Mouse (Mus musculus) forelimb bud, embryonic 11.5 days (tissue): ENCODE results near the gene Plekhg5.

Experiments
- DNase-seq: peaks from one replicate; pipeline ENCODE4 v3.0.0-alpha.2; 2012; ENCODE audit warnings: low read depth, low spot score

Plekhg5 gene

GRCm38 (mm10) chr4:152070494-152071396 is 1.6 kb upstream of the Plekhg5 start:
- DNase-seq = no peak

- no peak for DNase-seq
Measured at GRCm38 (mm10) chr4:152072655-152073054, 357 bp downstream of the Plekhg5 start.

- no peak for DNase-seq
Measured at GRCm38 (mm10) chr4:152073715-152074114, 1.4 kb downstream of the Plekhg5 start.

DNA sequence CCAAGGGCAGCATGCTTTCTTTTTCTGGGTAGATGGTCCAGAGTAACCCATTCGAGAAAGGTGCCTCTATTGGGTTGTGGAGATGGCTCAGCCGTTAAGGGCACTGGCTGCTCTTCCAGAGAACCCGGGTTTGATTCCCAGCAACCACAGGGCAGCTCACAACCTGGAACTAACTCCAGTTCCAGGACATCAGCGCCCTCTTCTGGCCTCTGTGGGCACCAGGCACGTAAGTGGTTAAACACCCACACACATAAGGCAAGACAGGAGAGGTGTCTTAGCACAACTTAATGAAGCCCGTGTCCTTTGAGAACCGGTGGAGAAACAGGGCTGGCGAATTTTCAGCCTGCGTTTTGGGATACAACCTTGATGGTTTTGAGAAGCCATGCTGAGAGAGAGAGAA is 2.2 kb downstream of the Plekhg5 start:
- no peak for DNase-seq

DNA sequence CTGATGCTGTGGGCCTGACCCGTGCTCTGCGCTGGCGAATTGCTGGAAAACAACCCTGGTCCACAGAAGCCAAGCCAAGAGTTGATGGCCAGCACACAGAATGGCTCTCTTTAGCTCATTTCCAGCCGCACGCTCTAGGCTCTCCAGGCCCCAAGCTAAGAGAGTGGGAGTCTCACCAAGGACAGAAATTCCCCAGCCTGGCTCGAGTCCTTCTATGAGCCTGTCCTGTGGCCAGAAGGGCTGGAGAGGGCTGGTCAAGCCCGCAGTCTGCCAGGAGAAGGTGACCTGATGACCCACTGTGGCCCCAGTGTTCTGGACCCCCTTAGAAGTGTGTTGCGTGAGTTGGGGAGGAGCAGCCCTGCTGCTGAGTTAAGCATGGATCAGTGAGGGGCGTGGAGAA is 4.9 kb downstream of the Plekhg5 start:
- no peak for DNase-seq

DNA sequence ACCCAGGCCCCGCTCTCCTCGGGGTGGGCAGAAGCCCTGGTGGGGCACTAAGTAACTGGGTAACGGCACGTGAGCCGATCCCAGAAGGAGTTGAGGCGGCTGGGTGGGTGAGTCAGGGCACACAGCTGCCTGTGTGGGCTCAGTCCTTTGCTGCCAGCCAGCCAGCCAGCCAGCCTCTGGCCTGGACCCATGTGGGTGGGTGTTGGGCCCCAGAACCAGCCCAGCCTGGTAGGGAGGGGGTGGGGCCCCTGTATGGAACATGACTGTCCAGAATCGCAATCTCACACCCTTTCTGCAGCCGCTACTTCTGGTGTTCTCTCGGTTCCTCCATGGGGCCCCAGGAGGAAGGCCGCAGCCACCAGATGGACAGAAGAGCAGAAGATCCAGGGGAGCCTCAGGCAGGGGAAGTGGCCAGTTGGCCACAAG is 5.8 kb downstream of the Plekhg5 start:
- DNase-seq = no peak

- no peak for DNase-seq
Measured at GRCm38 (mm10) chr4:152079261-152079660, 7.0 kb downstream of the Plekhg5 start.

DNA sequence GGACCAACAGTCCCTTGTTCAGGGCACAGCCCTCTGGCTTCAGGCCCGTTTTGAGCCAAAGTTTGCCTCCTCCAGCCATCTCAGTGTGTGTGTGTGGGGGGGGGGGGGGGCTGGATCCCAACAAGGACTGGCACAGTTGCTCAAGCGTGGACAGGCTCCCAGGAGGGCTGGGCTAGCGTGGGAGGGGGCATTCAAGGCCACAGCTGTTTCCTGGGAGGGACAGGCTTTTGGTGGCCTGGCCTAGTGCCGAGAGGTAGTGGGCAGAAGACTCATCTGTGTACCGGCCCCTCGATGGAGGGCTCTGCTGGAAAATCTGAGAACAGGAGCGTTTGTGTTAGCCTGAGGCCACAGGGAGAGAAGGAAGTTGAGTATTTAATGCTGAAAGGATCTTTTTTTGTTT is 7.6 kb downstream of the Plekhg5 start:
- no peak for DNase-seq

DNA sequence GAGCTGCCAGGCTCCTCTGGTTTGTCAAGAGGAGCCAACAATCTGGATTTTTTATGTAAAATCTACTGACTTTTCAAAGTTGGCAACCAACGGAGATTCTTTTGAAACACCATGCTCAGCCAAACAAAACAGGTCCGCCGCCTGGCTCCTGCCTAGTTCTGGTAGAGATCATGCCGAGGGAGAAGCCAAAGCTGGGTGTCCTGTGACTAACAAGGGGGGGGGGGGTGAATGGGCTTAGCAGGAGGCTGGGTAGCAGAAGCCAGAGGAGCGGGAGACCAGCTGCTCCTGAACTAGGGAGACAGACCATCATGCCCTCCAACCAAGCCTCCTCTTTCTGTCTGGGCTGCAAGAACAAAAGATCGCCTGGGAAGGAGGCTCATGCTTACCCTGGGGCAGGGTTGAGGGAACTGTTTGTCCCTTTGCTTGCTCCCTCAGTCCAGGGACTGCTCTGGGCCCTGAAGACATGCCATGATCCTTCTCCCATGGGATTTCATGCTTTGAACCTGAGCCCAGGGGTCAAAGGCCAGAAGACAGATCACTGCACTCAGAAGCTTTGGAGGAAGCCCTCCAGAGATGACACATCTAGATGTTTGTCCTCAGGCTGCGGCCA is 11.4 kb downstream of the Plekhg5 start:
- no peak for DNase-seq

GRCm38 (mm10) chr4:152084616-152085015 is 12.3 kb downstream of the Plekhg5 start:
- DNase-seq = no peak

DNA sequence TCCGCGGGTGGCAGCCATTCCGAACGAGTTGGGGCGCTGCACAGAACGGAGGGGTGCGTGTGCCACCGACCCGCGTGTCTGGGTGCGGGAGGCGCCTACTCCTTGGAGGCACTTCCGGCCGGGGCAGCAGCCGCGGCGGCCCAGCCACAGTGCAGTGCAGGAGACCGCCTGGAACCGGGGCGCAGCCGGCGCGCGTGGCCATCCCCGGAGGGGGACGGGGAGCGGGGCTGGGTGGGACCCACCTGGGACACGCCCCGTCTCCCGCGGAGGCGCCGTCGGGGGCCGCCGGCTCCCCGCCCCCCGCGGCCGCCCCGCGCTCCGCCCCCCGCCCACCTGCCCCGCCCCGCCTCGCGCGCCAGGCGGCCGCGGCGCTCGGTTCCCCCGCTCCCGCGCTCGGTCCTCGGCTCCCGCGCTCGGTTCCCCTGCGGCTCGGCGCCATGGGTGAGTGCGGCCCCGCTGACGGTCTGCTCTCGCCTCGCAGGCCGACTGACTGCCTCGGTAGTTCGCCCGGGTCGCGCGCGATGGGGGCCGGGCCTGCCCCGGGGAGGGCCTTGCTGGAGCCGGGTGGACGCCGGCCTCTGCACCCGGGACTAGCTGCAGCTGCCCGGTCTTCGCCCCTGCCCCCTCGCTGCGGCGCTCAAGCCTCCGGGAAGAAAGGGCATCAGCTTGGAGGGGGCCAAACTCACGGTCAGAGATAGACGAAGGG is 14.4 kb downstream of the Plekhg5 start:
- no peak for DNase-seq

- DNase-seq = no peak
Measured at GRCm38 (mm10) chr4:152087211-152088081, 15.1 kb downstream of the Plekhg5 start.

GRCm38 (mm10) chr4:152088133-152088532 is 15.8 kb downstream of the Plekhg5 start:
- no peak for DNase-seq

DNA sequence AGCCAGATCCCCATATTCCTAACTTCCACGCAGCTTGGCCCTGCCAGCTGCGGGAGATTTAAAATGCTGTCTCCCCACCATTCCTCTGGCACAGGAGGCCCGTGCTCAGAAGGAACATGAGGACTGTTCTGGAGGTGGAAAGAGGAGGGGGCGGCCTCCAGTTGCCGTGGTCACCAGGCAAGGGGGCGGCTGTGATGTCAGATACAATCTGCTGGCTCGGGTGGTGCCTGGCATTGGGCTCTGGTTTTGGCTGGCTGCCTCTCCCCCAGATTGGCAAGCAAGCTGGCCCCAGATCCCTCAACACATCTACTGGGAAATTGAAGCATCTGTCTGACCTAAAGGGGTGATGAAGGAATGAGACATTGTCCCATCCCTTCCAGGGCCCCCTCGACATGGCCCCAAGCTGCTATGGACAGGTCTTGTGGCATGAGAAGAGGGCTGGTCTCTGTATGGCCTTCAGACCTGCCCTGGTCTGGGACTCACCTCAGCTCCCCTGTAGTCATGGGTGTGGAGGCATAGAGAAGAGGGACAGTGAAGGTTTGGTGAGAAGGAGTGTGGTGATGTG is 16.3 kb downstream of the Plekhg5 start:
- no peak for DNase-seq

DNA sequence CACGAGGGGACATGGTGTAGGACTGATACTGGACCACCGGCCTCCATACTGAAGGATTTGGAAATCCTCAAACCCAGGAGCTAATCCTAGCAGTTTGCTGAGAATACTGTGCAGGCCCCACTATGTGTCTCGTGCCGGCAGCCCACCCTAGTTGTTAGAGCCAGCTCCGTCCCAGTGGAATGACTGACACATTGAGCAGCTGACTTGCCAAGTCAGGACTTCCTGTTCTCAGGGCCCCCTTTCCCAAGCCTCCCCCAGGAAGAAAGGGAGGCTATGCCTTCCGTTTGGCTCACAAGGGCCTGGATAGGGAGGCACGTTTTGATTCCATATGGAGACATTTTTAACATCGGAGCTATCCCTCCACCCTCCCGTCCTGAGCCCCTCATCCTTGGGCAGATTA is 17.9 kb downstream of the Plekhg5 start:
- DNase-seq = no peak

DNA sequence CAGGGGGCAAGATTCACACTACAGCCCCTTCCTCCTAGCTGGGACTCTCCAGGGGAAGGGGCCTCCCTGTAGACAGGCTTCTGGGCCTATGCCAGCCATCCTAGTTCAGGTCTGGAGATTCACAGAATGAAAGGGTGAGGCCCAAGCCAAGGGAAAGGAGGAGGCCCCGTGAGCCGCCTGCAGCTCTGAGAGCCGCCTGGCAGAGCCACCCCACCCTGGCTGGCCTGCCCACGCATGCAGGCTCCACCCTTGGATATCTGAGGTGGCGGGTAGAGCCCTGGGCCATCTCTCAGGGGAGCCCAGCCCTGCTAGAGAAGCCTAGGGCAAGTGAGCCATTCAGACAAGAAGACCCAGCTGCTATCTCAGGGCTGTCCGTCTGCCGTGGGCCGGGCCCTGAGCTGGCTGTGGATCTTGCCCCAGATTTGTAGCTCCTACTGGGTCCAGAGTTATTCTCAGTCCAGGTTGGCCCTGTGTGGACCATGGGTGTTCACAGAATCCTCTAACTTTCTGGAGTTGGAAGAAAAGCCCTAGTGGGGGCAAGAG is 20.5 kb downstream of the Plekhg5 start:
- no peak for DNase-seq

- DNase-seq = no peak
Measured at GRCm38 (mm10) chr4:152094233-152094632, 21.9 kb downstream of the Plekhg5 start.

GRCm38 (mm10) chr4:152095937-152096910 is 23.9 kb downstream of the Plekhg5 start:
- DNase-seq = peak; percentile 55

- no peak for DNase-seq
Measured at GRCm38 (mm10) chr4:152096927-152097326, 24.6 kb downstream of the Plekhg5 start.
